Mouse (Mus musculus): ENCODE results near the gene Gzmn. TPM values are rescaled to one million over a fixed set of nuclear protein-coding genes. Genes with fewer than 3 reads are reported as not detected.
"Not testable (repeated sequence)": the region's sequence is repeated elsewhere in the genome, so short reads cannot be mapped to it uniquely, and the experiment has no call there.

Gzmn gene
- polyA plus RNA-seq, 1 experiment from 2014 or later, result not detected

- ATAC-seq (ENCODE audit: low FRiP score), result no peak
- H3K4me1 ChIP-seq (replicated peaks; ENCODE audit: control insufficient read depth, insufficient read depth, low read length), result no peaks in the 10 kb centered on the region
- H3K4me3 ChIP-seq (ENCODE audit: low read depth, low read length), result no peak overlapping the region
- 91% methylated on average over 5 of the region's 5 CpGs for WGBS
- no peak overlapping the region for H3K27ac ChIP-seq (ENCODE audit: low read depth, low read length)
- H3K9ac ChIP-seq (ENCODE audit: low read depth, low read length), result no peak overlapping the region
- no peaks in the 10 kb centered on the region for H3K36me3 ChIP-seq (ENCODE audit: control insufficient read depth, insufficient read depth, low read length)
- no peak overlapping the region for H3K4me2 ChIP-seq (replicated peaks; ENCODE audit: low read depth, low read length)
- no peak for DNase-seq (ENCODE audit: low spot score)
- no peaks in the 10 kb centered on the region for H3K9me3 ChIP-seq (ENCODE audit: control insufficient read depth, low read length)
- no peaks in the 10 kb centered on the region for H3K27me3 ChIP-seq (ENCODE audit: control insufficient read depth, insufficient read depth, low read length)
Measured at GRCm38 (mm10) chr14:56172744-56173143, 1.7 kb downstream of the Gzmn start.

- Histone ChIP-seq H3K27me3 (ENCODE audit: control insufficient read depth, insufficient read depth, low read length) (no peaks in the 10 kb centered on the region), H3K9ac (ENCODE audit: low read depth, low read length) (no peak overlapping the region), H3K27ac (ENCODE audit: low read depth, low read length) (no peak overlapping the region), H3K4me3 (ENCODE audit: low read depth, low read length) (no peak overlapping the region), H3K36me3 (ENCODE audit: control insufficient read depth, insufficient read depth, low read length) (no peaks in the 10 kb centered on the region), H3K9me3 (ENCODE audit: control insufficient read depth, low read length) (no peaks in the 10 kb centered on the region), H3K4me1 (replicated peaks; ENCODE audit: control insufficient read depth, insufficient read depth, low read length) (no peaks in the 10 kb centered on the region), H3K4me2 (replicated peaks; ENCODE audit: low read depth, low read length) (no peak overlapping the region)
- no peak for DNase-seq (ENCODE audit: low spot score)
- 79% methylated on average over 6 of the region's 6 CpGs for WGBS
- ATAC-seq (ENCODE audit: low FRiP score), result no peak
Measured at GRCm38 (mm10) chr14:56168009-56168408, 6.4 kb downstream of the Gzmn start.

- 93% methylated on average over 2 of the region's 2 CpGs for WGBS
- no peak overlapping the region for H3K4me3 ChIP-seq (ENCODE audit: low read depth, low read length)
Measured at GRCm38 (mm10) chr14:56162109-56162508, 12.3 kb downstream of the Gzmn start.

GRCm38 (mm10) chr14:56159479-56159878 is 14.9 kb downstream of the Gzmn start, which contains the start of gene Gzmg:
Gene Gzmg (minus strand): TSS chr14:56159579.
- not testable (repeated sequence) for H3K9ac ChIP-seq (ENCODE audit: low read depth, low read length); H3K4me3 ChIP-seq (ENCODE audit: low read depth, low read length); H3K36me3 ChIP-seq (ENCODE audit: control insufficient read depth, insufficient read depth, low read length); H3K4me2 ChIP-seq (replicated peaks; ENCODE audit: low read depth, low read length); H3K4me1 ChIP-seq (replicated peaks; ENCODE audit: control insufficient read depth, insufficient read depth, low read length); H3K27me3 ChIP-seq (ENCODE audit: control insufficient read depth, insufficient read depth, low read length); H3K27ac ChIP-seq (ENCODE audit: low read depth, low read length); H3K9me3 ChIP-seq (ENCODE audit: control insufficient read depth, low read length); ATAC-seq (ENCODE audit: low FRiP score); DNase-seq (ENCODE audit: low spot score)
- WGBS, result 71% methylated on average over 2 of the region's 2 CpGs

More at GRCm38 (mm10) chr14:56162109-56162508, 12.3 kb downstream of the Gzmn start:
- Histone ChIP-seq H3K4me1 (replicated peaks; ENCODE audit: control insufficient read depth, insufficient read depth, low read length) (no peaks in the 10 kb centered on the region), H3K27ac (ENCODE audit: low read depth, low read length) (no peak overlapping the region), H3K27me3 (ENCODE audit: control insufficient read depth, insufficient read depth, low read length) (no peaks in the 10 kb centered on the region), H3K9ac (ENCODE audit: low read depth, low read length) (no peak overlapping the region), H3K9me3 (ENCODE audit: control insufficient read depth, low read length) (no peaks in the 10 kb centered on the region), H3K36me3 (ENCODE audit: control insufficient read depth, insufficient read depth, low read length) (no peaks in the 10 kb centered on the region), H3K4me2 (replicated peaks; ENCODE audit: low read depth, low read length) (no peak overlapping the region)
- DNase-seq (ENCODE audit: low spot score) (no peak), ATAC-seq (ENCODE audit: low FRiP score) (no peak)

- WGBS, result 70% methylated on average over 2 of the region's 2 CpGs
- no peak overlapping the region for H3K27ac ChIP-seq (ENCODE audit: low read depth, low read length)
- DNase-seq (ENCODE audit: low spot score) (no peak), ATAC-seq (ENCODE audit: low FRiP score) (no peak)
- no peak overlapping the region for H3K4me3 ChIP-seq (ENCODE audit: low read depth, low read length)
- H3K36me3 ChIP-seq (ENCODE audit: control insufficient read depth, insufficient read depth, low read length), result no peaks in the 10 kb centered on the region
- H3K4me2 ChIP-seq (replicated peaks; ENCODE audit: low read depth, low read length), result no peak overlapping the region
- no peak overlapping the region for H3K9ac ChIP-seq (ENCODE audit: low read depth, low read length)
- no peaks in the 10 kb centered on the region for H3K9me3 ChIP-seq (ENCODE audit: control insufficient read depth, low read length)
- H3K4me1 ChIP-seq (replicated peaks; ENCODE audit: control insufficient read depth, insufficient read depth, low read length), result no peaks in the 10 kb centered on the region
- H3K27me3 ChIP-seq (ENCODE audit: control insufficient read depth, insufficient read depth, low read length), result no peaks in the 10 kb centered on the region
Measured at GRCm38 (mm10) chr14:56155340-56155739, 19.1 kb downstream of the Gzmn start.

GRCm38 (mm10) chr14:56133675-56134074 is 40.7 kb downstream of the Gzmn start:
- ATAC-seq (ENCODE audit: low FRiP score); H3K27me3 ChIP-seq (ENCODE audit: control insufficient read depth, insufficient read depth, low read length); H3K27ac ChIP-seq (ENCODE audit: low read depth, low read length); H3K4me3 ChIP-seq (ENCODE audit: low read depth, low read length); H3K4me1 ChIP-seq (replicated peaks; ENCODE audit: control insufficient read depth, insufficient read depth, low read length); H3K9ac ChIP-seq (ENCODE audit: low read depth, low read length); H3K36me3 ChIP-seq (ENCODE audit: control insufficient read depth, insufficient read depth, low read length); H3K4me2 ChIP-seq (replicated peaks; ENCODE audit: low read depth, low read length); H3K9me3 ChIP-seq (ENCODE audit: control insufficient read depth, low read length); DNase-seq (ENCODE audit: low spot score): not testable (repeated sequence)
- WGBS, result 84% methylated on average over 1 of the region's 1 CpGs

- DNase-seq (ENCODE audit: low spot score); H3K27ac ChIP-seq (ENCODE audit: low read depth, low read length); H3K9me3 ChIP-seq (ENCODE audit: control insufficient read depth, low read length); H3K4me1 ChIP-seq (replicated peaks; ENCODE audit: control insufficient read depth, insufficient read depth, low read length); H3K9ac ChIP-seq (ENCODE audit: low read depth, low read length); H3K36me3 ChIP-seq (ENCODE audit: control insufficient read depth, insufficient read depth, low read length); ATAC-seq (ENCODE audit: low FRiP score); H3K4me2 ChIP-seq (replicated peaks; ENCODE audit: low read depth, low read length); H3K4me3 ChIP-seq (ENCODE audit: low read depth, low read length); H3K27me3 ChIP-seq (ENCODE audit: control insufficient read depth, insufficient read depth, low read length): not testable (repeated sequence)
- WGBS, result 86% methylated on average over 2 of the region's 2 CpGs
Measured at GRCm38 (mm10) chr14:56132508-56132907, 41.9 kb downstream of the Gzmn start, which contains the start of gene Gzmd. Gene Gzmd (minus strand): TSS chr14:56132608.

GRCm38 (mm10) chr14:56128341-56128740 is 46.1 kb downstream of the Gzmn start:
- no peak for ATAC-seq (ENCODE audit: low FRiP score)
- Histone ChIP-seq H3K4me3 (ENCODE audit: low read depth, low read length) (no peak overlapping the region), H3K27ac (ENCODE audit: low read depth, low read length) (no peak overlapping the region), H3K36me3 (ENCODE audit: control insufficient read depth, insufficient read depth, low read length) (no peaks in the 10 kb centered on the region), H3K9ac (ENCODE audit: low read depth, low read length) (no peak overlapping the region), H3K27me3 (ENCODE audit: control insufficient read depth, insufficient read depth, low read length) (no peaks in the 10 kb centered on the region), H3K4me1 (replicated peaks; ENCODE audit: control insufficient read depth, insufficient read depth, low read length) (no peaks in the 10 kb centered on the region), H3K4me2 (replicated peaks; ENCODE audit: low read depth, low read length) (no peak overlapping the region), H3K9me3 (ENCODE audit: control insufficient read depth, low read length) (no peaks in the 10 kb centered on the region)
- peak; percentile 5 for DNase-seq (ENCODE audit: low spot score)
- 32% methylated on average over 3 of the region's 3 CpGs for WGBS

- 85% methylated on average over 3 of the region's 3 CpGs for WGBS
- ATAC-seq (ENCODE audit: low FRiP score) (no peak), DNase-seq (ENCODE audit: low spot score) (no peak)
- no peak overlapping the region for H3K9ac ChIP-seq (ENCODE audit: low read depth, low read length)
- no peak overlapping the region for H3K27ac ChIP-seq (ENCODE audit: low read depth, low read length)
- H3K36me3 ChIP-seq (ENCODE audit: control insufficient read depth, insufficient read depth, low read length), result no peaks in the 10 kb centered on the region
- H3K4me3 ChIP-seq (ENCODE audit: low read depth, low read length), result no peak overlapping the region
- no peaks in the 10 kb centered on the region for H3K4me1 ChIP-seq (replicated peaks; ENCODE audit: control insufficient read depth, insufficient read depth, low read length)
- no peak overlapping the region for H3K4me2 ChIP-seq (replicated peaks; ENCODE audit: low read depth, low read length)
- no peaks in the 10 kb centered on the region for H3K9me3 ChIP-seq (ENCODE audit: control insufficient read depth, low read length)
- no peaks in the 10 kb centered on the region for H3K27me3 ChIP-seq (ENCODE audit: control insufficient read depth, insufficient read depth, low read length)
Measured at GRCm38 (mm10) chr14:56123516-56123915, 50.9 kb downstream of the Gzmn start.
